Mouse (Mus musculus) right cerebral cortex, adult 18-20 months (tissue): Measurements from ENCODE around the gene Fgfr3.
A peak's percentile ranks its signal among the peaks of the same experiment; 100 is the strongest.

Experiments
- DNase-seq: peaks from one replicate; pipeline ENCODE4 v3.0.0; 2022; ENCODE audit warnings: mixed read lengths

The Fgfr3 gene

GRCm38 (mm10) chr5:33698669-33699068 lies 22.8 kb upstream of the Fgfr3 start:
- DNase-seq = no peak

- no peak for DNase-seq
These were observed 21.5 kb upstream of the Fgfr3 start for GRCm38 (mm10) chr5:33700010-33700409.

- DNase-seq = no peak
These were observed 19.6 kb upstream of the Fgfr3 start for GRCm38 (mm10) chr5:33701832-33702231.

- no peak for DNase-seq
These were observed 17.5 kb upstream of the Fgfr3 start for GRCm38 (mm10) chr5:33703999-33704398.

- DNase-seq = peak; percentile 53
These were observed 16.4 kb upstream of the Fgfr3 start for GRCm38 (mm10) chr5:33704945-33705611.

GRCm38 (mm10) chr5:33705612-33706349 lies 15.7 kb upstream of the Fgfr3 start:
- peak; percentile 33 for DNase-seq

- no peak for DNase-seq
These were observed 15.2 kb upstream of the Fgfr3 start for GRCm38 (mm10) chr5:33706350-33706629.

GRCm38 (mm10) chr5:33707163-33707562 lies 14.3 kb upstream of the Fgfr3 start:
- DNase-seq = no peak

- DNase-seq = no peak
These were observed 12.4 kb upstream of the Fgfr3 start for GRCm38 (mm10) chr5:33709037-33709436.

GRCm38 (mm10) chr5:33712550-33712949 lies 8.9 kb upstream of the Fgfr3 start:
- DNase-seq = no peak

- DNase-seq = no peak
These were observed 6.3 kb upstream of the Fgfr3 start for GRCm38 (mm10) chr5:33715182-33715581.

- no peak for DNase-seq
These were observed 5.0 kb upstream of the Fgfr3 start for GRCm38 (mm10) chr5:33716467-33716866.

GRCm38 (mm10) chr5:33718460-33718859 lies 3.0 kb upstream of the Fgfr3 start:
- DNase-seq = no peak

GRCm38 (mm10) chr5:33720852-33721490 lies 503 bp upstream of the Fgfr3 start:
- DNase-seq = no peak

GRCm38 (mm10) chr5:33722266-33723018 lies 968 bp downstream of the Fgfr3 start:
- DNase-seq = no peak

GRCm38 (mm10) chr5:33723019-33723640 lies 1.7 kb downstream of the Fgfr3 start:
- DNase-seq = no peak

GRCm38 (mm10) chr5:33723641-33724465 lies 2.4 kb downstream of the Fgfr3 start:
- no peak for DNase-seq

GRCm38 (mm10) chr5:33726081-33726647 lies 4.7 kb downstream of the Fgfr3 start:
- peak; percentile 55 for DNase-seq

- DNase-seq = peak; percentile 27
These were observed 5.4 kb downstream of the Fgfr3 start for GRCm38 (mm10) chr5:33726891-33727290.

GRCm38 (mm10) chr5:33728841-33729240 lies 7.4 kb downstream of the Fgfr3 start:
- DNase-seq = no peak

GRCm38 (mm10) chr5:33730516-33730915 lies 9.0 kb downstream of the Fgfr3 start:
- no peak for DNase-seq

- peak; percentile 35 for DNase-seq
These were observed 9.6 kb downstream of the Fgfr3 start for GRCm38 (mm10) chr5:33731051-33731450.
